Mouse (Mus musculus) olfactory bulb, adult 2 months (tissue): ENCODE results near the gene Ube4b.

Experiments
- CTCF ChIP-seq: fragments of 200-500 bp; IDR thresholded peaks from 2 replicates; pipeline ENCODE4 v1.5.1; 2012; ENCODE audit warnings: low read depth, mild to moderate bottlenecking, low read length, moderate library complexity; ENCODE audit not compliant: insufficient read depth
- POLR2A ChIP-seq: fragments of 200-500 bp; IDR thresholded peaks from 2 replicates; pipeline ENCODE4 v1.6.1; 2012; ENCODE audit warnings: mild to moderate bottlenecking, low read depth, low read length, moderate library complexity; ENCODE audit not compliant: insufficient read depth

DNA sequence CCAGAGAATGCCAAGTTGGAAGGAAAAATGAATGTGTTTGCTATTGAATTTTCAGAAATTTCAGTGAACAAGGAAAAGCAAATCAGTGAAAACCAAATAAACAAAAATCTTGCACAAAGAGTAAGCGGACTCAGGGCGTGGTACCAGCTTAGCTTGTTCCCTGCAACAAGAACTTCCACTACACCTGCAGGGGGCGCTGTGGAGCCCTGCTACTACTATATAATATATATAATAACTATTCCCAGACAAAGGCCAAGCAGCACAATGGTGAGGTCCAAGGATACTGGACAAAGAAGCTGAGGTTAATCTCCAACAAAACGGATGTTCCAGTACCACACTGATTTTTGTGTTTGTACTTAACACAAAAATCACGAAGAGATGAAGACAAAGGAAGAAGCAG lies 53.1 kb downstream of the Ube4b start:
- TF ChIP-seq POLR2A (no peak), CTCF (no peak)
